Mouse (Mus musculus): ENCODE data around the gene Nmd3.

Nmd3 gene

GRCm38 (mm10) chr3:69762838-69763368 is 41.1 kb downstream of the Nmd3 start:
- no peak for DNase-seq (ENCODE audit: low spot score in 2 of 2)

GRCm38 (mm10) chr3:69763630-69764565 is 42.1 kb downstream of the Nmd3 start:
- DNase-seq (ENCODE audit: low spot score in 2 of 2) = no peak

- DNase-seq (ENCODE audit: low spot score in 2 of 2) = no peak
These were observed 43.4 kb downstream of the Nmd3 start for GRCm38 (mm10) chr3:69765206-69765605.

GRCm38 (mm10) chr3:69769150-69769549 is 47.4 kb downstream of the Nmd3 start:
- no peak for DNase-seq (ENCODE audit: low spot score in 2 of 2)

- no peak for DNase-seq (ENCODE audit: low spot score in 2 of 2)
These were observed 51.6 kb downstream of the Nmd3 start for GRCm38 (mm10) chr3:69773356-69773755.

- DNase-seq (ENCODE audit: low spot score in 2 of 2) = no peak
These were observed 57.5 kb downstream of the Nmd3 start for GRCm38 (mm10) chr3:69779246-69779796.

- DNase-seq (ENCODE audit: low spot score in 2 of 2) = no peak
These were observed 71.1 kb downstream of the Nmd3 start for GRCm38 (mm10) chr3:69792823-69793417.

GRCm38 (mm10) chr3:69797533-69797932 is 75.7 kb downstream of the Nmd3 start:
- no peak for DNase-seq (ENCODE audit: low spot score in 2 of 2)

DNA sequence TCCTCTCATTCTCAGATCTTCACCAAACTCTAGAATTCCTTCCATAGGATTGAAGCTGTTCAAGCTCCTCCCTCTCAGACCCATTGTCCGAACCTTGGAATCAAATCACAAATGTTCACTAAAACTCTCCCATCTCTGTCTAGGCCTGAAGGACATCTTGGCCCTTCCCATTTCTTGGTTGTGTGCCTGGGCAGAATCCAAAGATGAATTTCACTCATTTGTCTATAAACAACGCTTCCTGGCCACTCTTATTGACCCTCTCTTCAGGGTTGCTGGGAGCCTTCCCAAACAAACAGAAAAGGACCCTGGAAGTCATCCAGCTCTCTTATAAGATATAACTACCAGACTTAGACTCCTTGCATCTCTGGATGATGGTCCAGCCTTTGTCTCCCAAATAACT is 76.2 kb downstream of the Nmd3 start:
- no peak for DNase-seq (ENCODE audit: low spot score in 2 of 2)

GRCm38 (mm10) chr3:69799096-69799495 is 77.3 kb downstream of the Nmd3 start:
- no peak for DNase-seq (ENCODE audit: low spot score in 2 of 2)

- DNase-seq (ENCODE audit: low spot score in 2 of 2) = no peak
These were observed 79.1 kb downstream of the Nmd3 start for GRCm38 (mm10) chr3:69800829-69801384.

DNA sequence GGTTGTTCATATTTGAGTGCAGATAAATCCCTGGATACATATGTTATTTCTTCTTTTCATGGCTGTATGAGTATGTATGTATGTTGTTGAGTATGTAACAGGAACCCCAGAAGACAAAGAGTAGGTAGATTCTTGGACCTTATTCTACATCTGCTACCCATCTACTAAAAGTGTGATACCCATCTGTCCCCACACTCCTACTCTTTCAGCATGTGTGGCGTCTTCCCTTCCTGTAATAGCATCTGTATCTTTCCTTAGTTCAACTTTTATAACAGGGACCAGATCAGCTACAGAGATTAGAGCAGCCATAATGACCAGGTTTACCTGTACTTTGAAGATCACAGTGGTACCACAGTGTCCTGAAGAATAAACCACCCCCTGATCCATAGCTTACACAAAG is 81.4 kb downstream of the Nmd3 start:
- no peak for DNase-seq (ENCODE audit: low spot score in 2 of 2)
